Mouse (Mus musculus) C2C12 (cell line): Measurements from ENCODE around the gene Dbndd2.

Experiments
- CTCF ChIP-seq: IDR thresholded peaks from one replicate; pipeline ENCODE4 v1.5.1; 2011; ENCODE audit not compliant: control insufficient read depth, insufficient read depth, insufficient read length
- MAX ChIP-seq: IDR thresholded peaks from one replicate; pipeline ENCODE4 v1.6.1; 2011; ENCODE audit warnings: mild to moderate bottlenecking, control low read depth
- MYOG ChIP-seq: IDR thresholded peaks from one replicate; pipeline ENCODE4 v1.6.1; 2011; ENCODE audit not compliant: control insufficient read depth, insufficient read length; ENCODE audit errors: extremely low read depth
- USF1 ChIP-seq: IDR thresholded peaks from one replicate; pipeline ENCODE4 v1.6.1; 2011; ENCODE audit warnings: low read depth, mild to moderate bottlenecking, control low read depth, moderate library complexity

- TF ChIP-seq CTCF (no peak), MYOG (no peak), USF1 (no peak), MAX (no peak)
These were observed 580 bp downstream of the Dbndd2 start for GRCm38 (mm10) chr2:164486258-164487114.
